Mouse (Mus musculus) MEL (cell line): ENCODE results near the gene Extl2.

Experiments
- CHD1 ChIP-seq: IDR thresholded peaks from 2 replicates; pipeline ENCODE4 v1.6.1; 2012; ENCODE audit warnings: low read depth, mild to moderate bottlenecking, inconsistent platforms, low read length, improper control_type of control experiment
- CTCF ChIP-seq, 3 experiments: IDR thresholded peaks in 2 of 3; conservative IDR thresholded peaks in 1 of 3; 2 replicates each; pipeline ENCODE4 v1.5.1; 2011 to 2012; ENCODE audit warnings: low read length in 3 of 3, low read depth in 2 of 3, mild to moderate bottlenecking in 2 of 3, improper control_type of control experiment in 1 of 3, inconsistent platforms in 1 of 3, mixed read lengths in 1 of 3, moderate library complexity in 1 of 3; ENCODE audit not compliant: control insufficient read depth in 1 of 3, insufficient read depth in 1 of 3, poor library complexity in 1 of 3, severe bottlenecking in 1 of 3
- ELF1 ChIP-seq: IDR thresholded peaks from 2 replicates; pipeline ENCODE4 v1.6.1; 2014; ENCODE audit warnings: low read depth, mild to moderate bottlenecking, inconsistent platforms, low read length, improper control_type of control experiment, moderate library complexity
- POLR2A ChIP-seq, 2 experiments: IDR thresholded peaks; 2 replicates each; pipeline ENCODE4 v1.6.1; 2011 to 2012; ENCODE audit warnings: low read length in 2 of 2, mild to moderate bottlenecking in 2 of 2, control low read depth in 1 of 2, improper control_type of control experiment in 1 of 2, low read depth in 1 of 2, moderate library complexity in 1 of 2; ENCODE audit not compliant: control insufficient read depth in 1 of 2, insufficient read depth in 1 of 2, poor library complexity in 1 of 2
- USF1 ChIP-seq: IDR thresholded peaks from 2 replicates; pipeline ENCODE4 v1.6.1; 2014; ENCODE audit warnings: low read depth, mild to moderate bottlenecking, inconsistent platforms, low read length, improper control_type of control experiment, moderate library complexity

DNA sequence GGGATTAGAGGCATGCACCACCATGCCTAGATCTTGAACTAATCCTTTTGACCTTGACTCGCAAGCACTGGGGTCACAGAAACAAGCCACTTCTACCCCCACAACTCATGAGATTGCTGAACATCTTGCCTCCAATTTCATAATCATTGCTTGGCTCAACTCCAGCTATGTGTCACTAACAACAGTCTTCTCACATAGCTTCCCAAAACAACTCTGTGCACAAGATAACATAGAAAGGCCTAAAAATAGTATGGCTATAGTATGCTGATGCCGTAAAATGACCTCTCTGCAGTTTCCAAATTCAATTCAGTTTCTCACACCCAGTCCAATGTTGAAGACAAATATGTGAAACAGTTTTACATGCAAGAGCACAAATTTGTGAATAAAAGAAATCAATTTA is 65.3 kb downstream of the Extl2 start:
- TF ChIP-seq CHD1 (no peak), CTCF (IDR thresholded peaks at IDR 0.05 in 2 of 3, conservative IDR thresholded peaks at IDR 0.05 in 1 of 3; ENCODE audit: control insufficient read depth in 1 of 3, insufficient read depth in 1 of 3, low read depth in 2 of 3, low read length in 3 of 3, poor library complexity in 1 of 3, severe bottlenecking in 1 of 3) (no peak), POLR2A (IDR thresholded peaks at IDR 0.05; ENCODE audit: control insufficient read depth in 1 of 2, insufficient read depth in 1 of 2, low read depth in 1 of 2, low read length in 2 of 2, poor library complexity in 1 of 2) (no peak), USF1 (no peak), ELF1 (no peak)
